ENCODE assay signal across 8 mouse cellular contexts in the genomic region with DNA sequence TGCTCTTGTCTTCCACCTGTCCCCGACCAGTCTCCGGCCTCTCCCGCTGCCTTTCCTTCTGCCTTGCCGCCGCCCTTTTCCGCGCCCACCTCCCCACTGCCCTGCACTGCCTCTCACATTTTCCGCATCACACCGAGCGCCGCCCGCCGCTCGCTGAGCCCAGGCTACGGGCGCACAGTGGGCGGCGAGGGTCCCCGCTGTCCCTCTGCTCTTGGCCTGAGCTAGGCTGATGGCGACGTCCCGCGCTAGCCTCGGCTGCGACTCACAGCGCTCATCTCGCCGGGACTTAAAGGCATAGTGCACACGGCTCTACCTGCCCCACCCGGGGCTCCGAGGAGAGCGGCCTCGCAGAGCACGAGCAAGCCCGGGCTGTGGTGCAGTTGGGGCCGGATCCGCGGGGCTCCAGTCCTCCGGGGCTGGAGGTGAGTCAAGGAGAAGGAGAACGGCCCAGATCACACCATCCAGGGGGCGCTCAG. TPM values are rescaled to one million over a fixed set of nuclear protein-coding genes. Genes with fewer than 3 reads are reported as not detected.
DNase-seq lines count a peak whose midpoint lies in the region; ATAC-seq and TF ChIP-seq lines count a peak whose summit lies in the region.

No protein-coding gene starts in this region.

- peak; percentile 37 for ATAC-seq in hindbrain, embryonic 14.5 days (ENCODE audit: low FRiP score)
- ATAC-seq in midbrain, embryonic 14.5 days (ENCODE audit: low FRiP score, low TSS enrichment), result peak; percentile 28; the same call in 1 of the 2 replicates

- no peak for TF ChIP-seq CTCF in heart, adult 2 months (IDR thresholded peaks at IDR 0.05)

- no peak overlapping the region for H3K27ac ChIP-seq in heart, adult 2 months
- H3K27ac ChIP-seq in hindbrain, embryonic 14.5 days, result peak overlapping the region; percentile 87
- peak overlapping the region; percentile 88 for H3K27ac ChIP-seq in midbrain, embryonic 14.5 days (replicated peaks; ENCODE audit: low read depth, low read length)

- no peak for TF ChIP-seq POLR2A in heart, adult 2 months (IDR thresholded peaks at IDR 0.05; ENCODE audit: insufficient read depth, low read depth, low read length)

- intact Hi-C loops in heart, adult 2 months (cut with DNase I), result no loop called here
- intact Hi-C loops in heart, postnatal 14 days (cut with DNase I), result loop anchor here (5.0 to 10.0 kb wide), 2 partner anchors 69 to 592 kb away; no protein-coding TSS in a partner anchor

- H3K4me3 ChIP-seq in heart, adult 2 months, result no peak overlapping the region
- H3K4me3 ChIP-seq in hindbrain, embryonic 14.5 days (replicated peaks; ENCODE audit: low read length), result peak overlapping the region; percentile 59
- H3K4me3 ChIP-seq in midbrain, embryonic 14.5 days (replicated peaks; ENCODE audit: low read depth, low read length), result peak overlapping the region; percentile 61

- under 1% methylated on average over 41 of the region's 41 CpGs for WGBS in heart, adult 2 months
- WGBS in hindbrain, embryonic 14.5 days, result under 1% methylated on average over 41 of the region's 41 CpGs
- WGBS in midbrain, embryonic 14.5 days, result under 1% methylated on average over 41 of the region's 41 CpGs

- peak overlapping the region; percentile 87 for H3K4me2 ChIP-seq in hindbrain, embryonic 14.5 days (replicated peaks)
- peak overlapping the region; percentile 80 for H3K4me2 ChIP-seq in midbrain, embryonic 14.5 days (ENCODE audit: low read length)

- H3K79me2 ChIP-seq in heart, adult 2 months (replicated peaks; ENCODE audit: control insufficient read depth, insufficient read depth, low read length), result no peaks in the 10 kb centered on the region

- no peak for DNase-seq in heart, adult 2 months
- DNase-seq in heart, postnatal 14 days, result no peak
- peak; percentile 15 for DNase-seq in thymus, postnatal 4 days
- DNase-seq in thymus, postnatal 10 days (ENCODE audit: low spot score in 2 of 2), result no peak
- DNase-seq in hindbrain, embryonic 14.5 days (ENCODE audit: low spot score), result peak; percentile 38
- peak; percentile 75 for DNase-seq in midbrain, embryonic 14.5 days
- no peak for DNase-seq in thymus, postnatal 0 days (ENCODE audit: low spot score)
- DNase-seq in ovary, adult 18-20 months (ENCODE audit: low spot score), result no peak

- H3K9ac ChIP-seq in heart, adult 2 months (ENCODE audit: low read depth, low read length), result 0 out of 2 replicates have a peak overlapping the region, but pooled peaks have one; percentile 12
- H3K9ac ChIP-seq in hindbrain, embryonic 14.5 days, result peak overlapping the region; percentile 77
- H3K9ac ChIP-seq in midbrain, embryonic 14.5 days (replicated peaks; ENCODE audit: low read length), result peak overlapping the region; percentile 75

- no peak for TF ChIP-seq EP300 in heart, adult 2 months (IDR thresholded peaks at IDR 0.05; ENCODE audit: insufficient read depth, low read depth, low read length)

- H3K4me1 ChIP-seq in heart, adult 2 months (ENCODE audit: control insufficient read depth, insufficient read depth, low read length), result no peaks in the 10 kb centered on the region
- H3K4me1 ChIP-seq in hindbrain, embryonic 14.5 days (replicated peaks; ENCODE audit: control insufficient read depth, insufficient read depth, low read length), result 0 out of 2 replicates have a peak, but pooled peaks cover 12% of the 10 kb centered on the region
- 0 out of 2 replicates have a peak, but pooled peaks cover 6% of the 10 kb centered on the region for H3K4me1 ChIP-seq in midbrain, embryonic 14.5 days (ENCODE audit: control insufficient read depth, insufficient read depth, low read length)

- H3K9me3 ChIP-seq in hindbrain, embryonic 14.5 days (ENCODE audit: control insufficient read depth, low read length), result no peaks in the 10 kb centered on the region
- H3K9me3 ChIP-seq in midbrain, embryonic 14.5 days (ENCODE audit: control insufficient read depth, low read length), result no peaks in the 10 kb centered on the region

- peaks cover 16% of the 10 kb centered on the region for H3K27me3 ChIP-seq in heart, adult 2 months (ENCODE audit: control insufficient read depth, insufficient read depth, low read length)
- H3K27me3 ChIP-seq in hindbrain, embryonic 14.5 days (ENCODE audit: control insufficient read depth, insufficient read depth, low read length), result peaks cover 56% of the 10 kb centered on the region
- H3K27me3 ChIP-seq in midbrain, embryonic 14.5 days (ENCODE audit: control insufficient read depth, insufficient read depth, low read length), result peaks cover 35% of the 10 kb centered on the region

- no peaks in the 10 kb centered on the region for H3K36me3 ChIP-seq in heart, adult 2 months (ENCODE audit: control insufficient read depth, insufficient read depth, low read length)
- H3K36me3 ChIP-seq in hindbrain, embryonic 14.5 days (replicated peaks; ENCODE audit: control insufficient read depth, insufficient read depth), result no peaks in the 10 kb centered on the region
- H3K36me3 ChIP-seq in midbrain, embryonic 14.5 days (ENCODE audit: control insufficient read depth, insufficient read depth, low read length), result no peaks in the 10 kb centered on the region

RNA-seq across cellular contexts. Expression of gene Lingo1, which starts 0.4 kb away (rescaled TPM):
- 1 to 10 TPM; 1.2 to 1.3 TPM for total RNA-seq in heart, adult 2 months (2021)
- 5.5 and 6.1 TPM in 2 replicates for polyA plus RNA-seq in heart, adult 2 months (2012; rRNA removed)
- 1 to 10 TPM; 1.4 TPM for total RNA-seq in heart, postnatal 14 days (2021)
- 57.3 and 65.9 TPM in 2 replicates for polyA plus RNA-seq in hindbrain, embryonic 14.5 days (2014; fragmentation: Nextera tagmentation; extraction: Ambion mirVana)
- polyA plus RNA-seq in midbrain, embryonic 14.5 days (2014; fragmentation: Nextera tagmentation; extraction: Ambion mirVana), result 49.4 and 72.2 TPM in 2 replicates
- polyA plus RNA-seq in thymus, postnatal 0 days (2015; fragmentation: Nextera tagmentation; extraction: Ambion mirVana), result 1.1 and 1.3 TPM in 2 replicates

Comparison
In these comparisons a context has a peak if more than half of its experiments do, and no peak if none do; other contexts are left out.
1. DNase-seq: peak in thymus, postnatal 4 days (single experiment), hindbrain, embryonic 14.5 days (single experiment) and midbrain, embryonic 14.5 days (single experiment); none in heart, adult 2 months (0 of 2), heart, postnatal 14 days (0 of 2), thymus, postnatal 10 days (0 of 2), thymus, postnatal 0 days (single experiment) and ovary, adult 18-20 months (single experiment).
2. H3K9ac ChIP-seq: peak in every context shown above with its lines; median percentile 77 in hindbrain, embryonic 14.5 days; 75 in midbrain, embryonic 14.5 days; 12 in heart, adult 2 months.